Mouse (Mus musculus) frontal cortex, postnatal 25 days (tissue): ENCODE measurements around the gene Il17c.

Experiments used
- DNase-seq, 2 experiments: peaks; one replicate each; pipeline ENCODE4 v3.0.0; 2022; ENCODE audit warnings: low spot score in 2 of 2

Gene Il17c

DNA sequence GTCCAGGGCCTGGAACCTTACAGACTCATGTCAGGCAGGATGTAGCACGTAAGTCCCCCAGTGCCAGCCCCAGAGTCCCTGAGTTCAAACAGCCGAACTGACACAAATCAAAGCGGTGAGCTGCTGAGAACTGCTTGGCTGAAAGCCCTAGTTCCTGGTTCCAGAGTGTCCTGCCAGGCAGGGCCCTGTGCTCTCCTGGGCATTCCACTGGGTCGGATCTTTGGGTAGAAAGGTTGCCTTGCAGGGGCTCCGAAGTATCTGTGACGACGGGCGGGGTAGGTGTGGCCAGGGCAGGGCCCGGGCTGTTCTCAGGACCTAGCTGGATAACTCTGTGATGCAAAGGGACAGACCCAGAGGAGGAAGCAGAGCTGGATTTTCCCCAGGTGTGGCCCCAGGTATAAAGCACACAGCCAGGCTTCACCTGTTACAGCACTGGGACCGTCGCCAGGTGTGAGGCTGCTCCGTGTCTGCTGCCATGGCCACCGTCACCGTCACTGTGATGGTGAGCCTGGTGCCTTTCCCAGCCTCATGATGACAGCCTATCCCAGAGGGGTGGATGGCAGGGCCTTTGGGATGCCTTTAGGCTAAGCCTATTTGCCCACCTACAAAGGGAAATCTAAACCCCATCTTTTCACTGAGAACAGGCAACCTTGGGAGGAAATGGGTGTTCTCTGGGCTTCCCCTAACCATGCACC is at the start of gene Il17c:
TSS of gene Il17c (plus strand) at position 645 of the 695 bp plus-strand sequence.
- no peak for DNase-seq

DNA sequence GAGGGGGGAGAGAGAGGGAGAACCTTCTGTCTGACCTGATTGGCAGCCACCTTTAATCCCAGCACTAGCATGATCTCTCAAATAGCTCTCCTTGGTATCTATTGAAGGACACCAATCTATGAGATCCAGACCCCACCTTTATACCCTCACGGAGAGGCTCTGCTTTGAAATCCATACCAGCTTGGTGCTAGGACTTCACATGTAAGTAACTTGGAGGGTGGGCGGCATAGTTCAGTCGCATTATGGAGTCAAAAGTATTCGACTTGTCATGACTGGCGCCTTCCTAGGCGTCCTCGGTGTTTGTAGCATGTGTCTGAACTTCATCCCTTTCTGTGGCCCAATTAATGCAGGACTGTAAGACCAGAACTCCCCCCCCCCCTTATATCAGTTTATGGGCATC is 46.5 kb upstream of the Il17c start:
- DNase-seq, result no peak

DNA sequence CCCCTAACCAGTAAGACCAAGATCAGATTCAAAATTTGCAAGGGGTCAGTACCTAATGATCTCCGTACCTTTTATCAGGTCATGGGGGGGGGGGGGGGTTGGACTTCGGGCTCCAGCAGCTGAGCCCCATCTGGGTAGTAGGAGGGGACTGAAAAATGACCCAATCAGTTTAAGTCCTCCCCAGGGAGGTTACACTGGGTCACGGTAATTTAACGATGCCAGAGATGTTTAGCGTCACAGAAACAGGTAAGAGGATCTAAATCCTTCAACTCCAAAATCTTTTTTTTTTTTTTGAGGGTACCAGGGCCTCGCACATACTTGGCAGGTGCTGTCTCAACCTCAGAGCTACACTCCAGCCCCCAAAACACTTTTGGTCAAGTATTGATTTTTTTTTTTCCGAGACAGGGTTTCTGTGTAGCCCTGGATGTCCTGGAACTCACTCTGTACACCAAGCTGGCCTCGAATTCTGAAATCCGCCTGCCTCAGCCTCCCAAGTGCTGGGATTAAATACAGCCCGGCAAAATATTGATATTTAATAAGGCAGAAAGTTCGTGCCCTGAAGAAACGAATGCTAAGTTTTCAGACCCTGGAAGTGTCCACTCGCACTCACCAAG is 46.0 kb upstream of the Il17c start:
- DNase-seq, result no peak

DNA sequence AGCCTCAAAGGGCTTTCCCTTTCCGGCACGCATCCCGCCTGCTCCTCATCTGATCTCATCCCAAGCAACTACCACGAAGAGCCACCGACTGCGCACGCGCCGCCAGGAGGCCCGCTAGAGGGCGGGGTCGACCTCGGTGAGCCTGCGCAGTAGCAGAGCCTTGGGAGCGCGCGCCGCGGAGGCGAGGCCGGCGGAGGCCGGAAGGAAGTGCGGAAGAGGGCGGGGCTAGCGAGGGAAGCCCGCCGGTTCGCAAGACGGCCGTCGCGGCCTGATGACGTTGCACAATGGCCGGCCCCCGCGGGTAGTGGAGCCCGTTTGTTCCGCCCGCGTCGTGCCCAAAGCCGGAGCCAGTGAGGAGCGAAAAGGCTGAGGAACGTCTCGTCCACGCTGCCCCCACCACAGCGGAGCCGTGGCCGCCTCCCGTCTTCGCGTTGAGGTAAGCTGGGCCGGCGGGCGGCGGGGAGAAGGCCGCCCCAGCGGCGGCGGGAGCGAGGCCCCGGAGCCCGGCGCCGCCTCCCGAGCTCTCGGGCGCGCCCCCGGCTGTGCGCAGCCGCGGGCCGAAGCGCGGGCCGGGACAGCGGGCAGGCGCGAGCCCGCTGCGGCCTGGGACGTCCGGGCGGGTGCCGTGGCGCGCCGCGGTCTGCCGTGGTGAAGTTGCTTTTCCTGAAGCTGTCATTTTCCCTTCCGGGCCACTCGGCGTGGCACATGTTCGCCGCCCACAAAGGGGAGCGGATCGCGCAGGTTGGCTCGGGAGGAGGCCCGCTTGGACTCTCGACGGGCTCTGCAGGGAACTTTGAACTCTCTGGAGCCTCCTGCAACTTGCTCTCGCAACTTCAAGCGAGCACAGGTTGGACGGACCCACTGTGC is 45.2 kb upstream of the Il17c start, which contains the start of gene Zc3h18:
TSS of gene Zc3h18 (plus strand) at position 245 of the 867 bp plus-strand sequence.
- DNase-seq, result peak; percentile 96 to 99

DNA sequence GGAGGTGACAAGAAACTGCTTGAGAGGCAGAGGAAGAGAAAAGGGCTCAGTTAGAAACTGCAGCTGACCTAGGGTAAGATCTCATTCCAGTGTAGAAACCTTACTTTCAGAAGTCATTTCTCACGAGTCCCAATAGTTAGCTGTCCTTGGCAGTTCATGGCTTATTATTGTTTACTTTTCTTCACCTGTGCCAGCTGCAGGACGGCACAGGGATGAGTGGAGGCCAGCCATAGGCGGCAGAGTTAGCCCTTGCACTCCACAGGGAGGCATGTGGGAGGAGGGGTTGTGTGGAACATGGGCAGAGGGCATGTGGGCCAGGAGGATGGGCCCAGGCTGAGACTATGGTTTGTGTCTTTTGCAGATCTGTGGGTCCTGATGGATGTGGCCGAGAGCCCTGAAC is 38.8 kb upstream of the Il17c start:
- no peak for DNase-seq

DNA sequence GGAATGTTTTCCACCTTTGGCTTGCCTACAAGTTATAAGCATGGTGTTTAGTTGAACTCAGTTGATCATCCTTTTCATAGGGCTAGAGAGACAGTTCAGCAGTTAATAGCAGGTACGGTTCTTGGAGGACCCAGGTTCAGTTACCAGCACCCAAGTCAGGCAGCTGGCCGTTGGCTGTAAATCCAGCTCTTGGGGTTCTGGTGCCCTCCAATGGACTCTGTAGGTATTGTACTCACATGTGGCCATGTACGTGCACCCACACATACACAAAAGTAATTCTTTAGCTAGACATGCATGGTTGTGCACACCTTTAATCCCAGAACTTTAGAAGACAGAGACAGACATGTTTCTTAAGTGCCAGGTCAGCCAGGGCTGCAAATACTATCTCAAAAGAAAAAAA is 32.5 kb upstream of the Il17c start:
- no peak for DNase-seq

DNA sequence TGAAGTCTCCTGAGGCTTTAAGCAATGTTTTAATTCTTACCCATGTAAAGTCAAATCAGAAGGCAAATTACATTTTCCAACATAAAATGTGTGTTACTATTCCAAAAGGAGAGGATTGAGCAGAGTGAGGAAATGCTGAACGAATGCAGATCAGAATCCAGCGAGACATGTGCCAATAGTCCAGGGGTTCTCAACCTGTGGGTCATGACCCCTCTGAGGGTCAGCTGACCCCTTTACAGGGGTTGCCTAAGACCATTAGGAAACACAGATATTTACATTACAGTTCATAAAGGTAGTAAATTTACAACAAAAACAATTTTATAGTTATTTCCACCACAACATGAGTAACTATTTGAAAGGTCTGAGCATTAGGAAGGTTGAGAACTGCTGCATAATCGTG is 31.1 kb upstream of the Il17c start:
- DNase-seq, result no peak

DNA sequence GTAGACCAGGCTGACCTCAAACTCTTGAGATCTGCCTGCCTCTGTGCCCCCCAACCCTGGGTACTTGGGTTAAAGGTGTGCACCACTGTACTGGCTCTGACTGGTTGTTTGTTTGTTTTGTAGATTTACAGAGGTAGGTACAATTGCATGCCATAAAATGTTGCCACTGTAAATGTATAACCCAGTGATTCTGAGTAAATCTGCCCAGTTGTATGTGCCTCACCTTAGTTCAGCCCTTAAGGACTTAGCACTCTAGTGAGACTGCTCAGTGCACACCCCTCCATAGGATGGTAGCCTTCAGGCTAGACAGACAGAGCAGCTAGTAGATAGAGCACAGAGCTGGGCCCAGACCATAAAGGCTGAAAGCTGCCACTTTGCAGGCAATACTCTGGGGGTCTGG is 28.1 kb upstream of the Il17c start:
- DNase-seq, result no peak

DNA sequence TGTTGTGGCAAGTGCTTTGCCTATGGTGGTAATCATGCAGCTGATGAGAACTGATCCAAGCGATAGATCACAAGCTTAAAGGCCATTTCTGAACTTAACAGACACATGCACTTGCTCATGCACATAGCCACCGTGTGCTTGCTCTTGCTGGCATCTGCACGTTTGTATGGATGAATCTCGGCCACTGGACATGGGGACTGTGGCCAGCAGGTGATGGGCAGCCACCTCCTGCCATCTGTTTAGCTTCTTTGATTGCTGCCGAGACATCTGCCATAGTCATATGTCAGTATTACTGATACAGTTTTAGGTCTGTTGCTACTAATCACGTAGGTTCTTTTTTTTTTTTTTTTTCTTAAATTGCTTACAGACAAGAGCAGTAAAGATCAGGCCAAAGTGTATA is 26.5 kb upstream of the Il17c start:
- DNase-seq, result no peak

DNA sequence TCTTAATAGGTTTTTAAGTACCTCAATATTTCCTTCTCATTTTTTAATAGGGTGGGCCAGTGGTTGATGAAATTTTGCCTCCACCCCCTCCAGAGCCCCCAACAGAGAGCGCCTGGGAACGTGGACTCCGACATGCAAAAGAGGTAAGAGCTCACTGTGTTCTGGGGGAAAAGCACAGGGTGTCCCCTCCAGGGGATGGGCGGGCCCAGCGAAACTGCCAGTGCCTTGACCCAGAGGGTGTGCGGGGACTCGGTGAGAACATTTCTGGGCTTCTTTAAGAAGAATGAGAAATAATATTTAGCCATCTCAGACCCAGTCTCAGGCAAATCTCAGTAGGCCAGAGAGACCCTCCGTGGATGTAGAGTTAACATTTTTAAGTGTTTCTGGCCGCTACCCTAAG is 23.6 kb upstream of the Il17c start:
- no peak for DNase-seq

DNA sequence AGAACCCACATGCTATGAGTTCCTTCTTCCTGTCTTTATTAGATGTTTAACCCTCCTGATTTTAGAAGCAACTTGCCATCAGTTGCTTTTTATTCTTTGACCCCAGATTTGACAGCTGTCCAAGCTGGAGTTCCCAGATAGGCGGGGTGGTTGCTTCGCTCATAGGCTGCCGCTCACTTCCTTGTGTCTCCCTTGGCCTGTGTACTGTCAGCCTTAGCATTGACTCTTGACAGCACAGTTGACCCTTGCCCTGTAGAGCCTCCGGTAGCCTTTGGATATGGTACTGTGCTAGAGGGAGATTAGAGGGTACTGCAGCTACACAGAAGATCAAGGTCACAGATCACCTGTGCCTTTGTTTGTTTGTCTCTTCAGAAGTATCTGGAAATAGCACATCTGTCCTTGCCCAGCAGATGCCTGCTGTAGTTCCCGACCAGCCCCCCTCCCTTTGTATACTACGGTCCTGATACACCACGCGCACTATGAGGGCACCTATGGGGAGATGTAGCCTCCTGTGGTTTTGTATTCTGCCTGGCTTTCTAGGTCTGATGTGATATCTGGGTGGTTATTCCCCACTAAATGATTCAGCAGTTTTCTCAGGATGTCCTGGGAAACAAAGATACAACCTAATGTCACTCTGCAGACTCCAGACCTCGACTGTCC is 16.5 kb upstream of the Il17c start:
- no peak for DNase-seq

DNA sequence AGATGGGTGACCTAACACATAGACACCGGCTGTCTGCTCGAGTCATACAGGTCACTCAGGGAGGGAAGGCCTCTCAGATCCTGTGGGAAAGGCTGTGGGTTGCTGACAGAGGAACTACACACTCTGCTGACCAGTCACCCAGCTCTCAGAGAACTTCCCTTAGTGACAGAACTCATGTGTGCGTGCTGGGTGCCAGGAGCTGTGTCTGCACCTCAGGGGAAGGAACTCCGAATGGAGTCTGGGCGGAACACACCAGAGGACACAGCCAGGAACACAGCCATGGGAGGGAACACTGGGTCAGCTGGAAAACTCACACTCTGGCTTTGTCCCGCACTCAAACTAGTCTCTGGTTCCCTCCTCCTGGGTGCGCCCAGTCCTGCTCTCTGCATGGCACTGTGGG is 14.1 kb upstream of the Il17c start:
- no peak for DNase-seq

DNA sequence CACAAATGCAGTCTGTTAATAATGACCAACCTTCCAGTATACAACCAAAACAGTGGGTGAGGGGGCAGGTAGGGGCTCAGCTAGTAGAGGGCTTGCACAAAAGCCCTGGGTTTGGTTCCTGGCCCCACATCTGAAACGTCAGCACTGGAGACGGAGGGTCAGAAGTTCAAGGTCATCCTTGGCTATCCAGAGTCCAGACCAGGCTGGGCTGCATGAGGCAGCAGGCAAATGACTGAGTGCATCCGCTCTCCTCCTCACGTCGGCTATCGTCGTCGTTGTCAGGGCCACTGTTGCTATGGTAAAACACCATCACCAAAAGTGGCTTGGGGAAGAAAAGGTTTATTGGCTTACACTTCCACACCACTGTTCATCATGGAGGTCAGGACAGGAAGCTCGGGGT is 7.5 kb upstream of the Il17c start:
- no peak for DNase-seq

DNA sequence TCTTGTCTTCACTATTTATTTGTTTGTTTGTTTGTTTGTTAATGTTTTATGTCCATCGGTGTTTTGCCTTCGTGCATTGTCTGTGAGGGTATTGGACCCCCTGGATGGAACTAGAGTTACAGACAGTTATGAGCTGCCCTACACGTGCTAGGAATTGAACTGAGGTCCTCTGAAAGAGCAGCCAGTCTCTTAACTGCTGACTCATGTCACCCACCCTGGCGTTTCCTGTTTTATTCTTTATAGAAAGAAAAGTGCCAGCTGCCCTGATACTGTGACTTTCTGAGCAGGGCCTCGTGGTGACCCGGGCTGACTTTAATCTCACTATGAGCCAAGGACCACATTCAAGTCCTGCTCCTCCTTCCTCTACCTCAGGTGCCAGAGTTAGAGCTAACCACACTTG is 6.3 kb upstream of the Il17c start:
- no peak for DNase-seq

DNA sequence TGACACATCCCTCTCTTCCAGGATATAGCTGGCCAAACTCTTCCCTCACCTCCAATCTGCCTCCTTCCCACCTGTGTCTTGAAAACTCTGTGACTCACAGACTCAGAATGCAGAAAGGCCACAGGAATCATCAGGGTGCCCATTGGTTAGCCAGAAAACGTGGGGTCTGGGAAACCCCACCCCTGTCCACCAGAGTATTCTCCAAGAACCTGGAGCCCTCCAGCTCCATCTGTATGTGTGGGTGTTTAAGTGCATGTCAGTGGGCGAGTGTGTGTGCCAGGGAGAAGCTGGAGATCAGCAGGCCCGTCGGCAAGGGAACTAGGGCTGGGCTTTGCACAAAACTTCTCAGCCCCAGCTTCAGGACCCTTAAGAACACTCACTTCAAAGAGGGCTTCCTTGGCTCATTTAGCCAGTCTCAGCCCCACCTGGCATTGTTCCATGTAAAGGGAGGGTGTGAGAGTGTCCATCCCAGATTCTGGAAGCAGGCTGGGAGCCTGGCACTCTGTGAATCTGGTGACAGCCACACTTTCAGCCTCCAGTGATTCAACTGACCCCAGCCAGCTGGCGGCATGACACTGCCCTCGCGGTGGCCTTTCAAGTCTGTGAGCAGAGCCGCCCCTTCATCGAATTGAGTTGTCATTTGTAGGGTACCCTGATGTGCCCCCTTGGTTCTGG is 1.8 kb upstream of the Il17c start:
- no peak for DNase-seq

DNA sequence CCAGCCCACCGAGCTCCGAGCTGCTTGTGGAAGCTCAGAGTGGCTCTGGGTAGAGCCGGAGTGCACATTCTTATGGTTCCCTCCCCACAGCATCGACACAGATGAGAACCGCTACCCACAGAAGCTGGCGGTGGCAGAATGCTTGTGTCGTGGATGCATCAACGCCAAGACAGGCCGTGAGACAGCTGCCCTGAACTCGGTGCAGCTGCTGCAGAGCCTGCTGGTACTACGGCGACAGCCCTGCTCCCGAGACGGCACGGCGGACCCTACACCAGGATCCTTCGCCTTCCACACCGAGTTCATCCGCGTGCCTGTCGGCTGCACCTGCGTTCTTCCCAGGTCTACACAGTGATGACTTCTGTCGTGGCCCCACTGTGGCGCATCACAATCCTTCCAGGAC is 1.4 kb downstream of the Il17c start:
- no peak for DNase-seq

DNA sequence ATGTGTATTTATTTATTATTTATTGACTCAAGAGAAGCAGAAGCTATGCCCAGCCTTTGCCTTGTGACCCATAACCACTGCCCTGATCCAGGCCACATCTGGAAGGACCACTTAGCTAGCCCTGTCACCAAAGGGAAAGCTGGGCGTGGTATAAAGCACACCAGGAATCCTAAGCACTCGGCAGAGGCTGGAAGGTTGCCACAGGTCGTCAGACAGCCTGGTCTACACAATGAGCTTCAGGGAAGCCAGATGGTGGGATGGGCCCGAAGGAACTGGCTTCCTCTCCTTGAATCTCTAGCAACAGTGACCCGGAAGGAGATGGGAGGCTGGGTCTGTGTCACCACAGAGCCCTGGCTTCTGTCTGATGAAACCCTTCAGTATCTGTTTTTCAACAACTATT is 1.8 kb downstream of the Il17c start:
- no peak for DNase-seq

DNA sequence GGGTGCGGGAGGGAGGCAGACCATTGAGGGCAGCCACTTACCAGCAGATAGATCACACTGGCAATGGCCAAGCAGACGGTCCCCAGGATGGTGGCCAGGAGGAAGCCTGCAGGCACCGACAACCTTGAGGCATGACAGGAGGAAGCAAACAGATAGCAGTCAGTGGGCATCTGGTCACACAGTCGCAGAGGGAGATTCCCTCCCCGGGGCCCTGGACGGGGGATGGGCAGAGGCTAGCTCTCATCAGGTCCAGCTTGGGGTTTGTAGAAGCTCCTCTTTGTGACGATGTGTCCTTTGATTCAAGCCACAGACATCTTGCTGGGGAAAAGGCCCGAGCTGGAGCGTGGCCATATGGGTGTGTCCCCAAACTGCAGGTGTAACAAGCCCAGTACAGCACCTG is 4.3 kb downstream of the Il17c start:
- no peak for DNase-seq

DNA sequence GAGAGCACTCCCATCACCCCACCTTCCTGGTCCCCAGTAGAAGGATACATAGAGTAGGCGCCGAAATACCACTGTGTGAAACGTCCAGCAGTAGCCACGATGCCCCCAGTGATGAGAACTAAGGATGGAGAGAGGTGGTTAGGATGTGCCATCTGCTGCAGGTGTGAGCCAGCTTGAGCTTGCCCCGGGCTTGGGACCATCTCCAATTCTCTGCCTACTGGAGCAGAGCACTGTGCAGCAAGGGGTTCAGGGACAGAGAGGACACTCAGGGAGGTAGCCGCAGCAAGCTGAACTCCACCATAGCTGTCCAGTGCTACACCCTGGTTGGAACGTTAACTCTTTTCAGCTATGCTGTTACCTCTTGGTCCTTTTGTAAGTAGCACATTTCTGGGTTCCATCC is 5.8 kb downstream of the Il17c start:
- DNase-seq, result no peak

DNA sequence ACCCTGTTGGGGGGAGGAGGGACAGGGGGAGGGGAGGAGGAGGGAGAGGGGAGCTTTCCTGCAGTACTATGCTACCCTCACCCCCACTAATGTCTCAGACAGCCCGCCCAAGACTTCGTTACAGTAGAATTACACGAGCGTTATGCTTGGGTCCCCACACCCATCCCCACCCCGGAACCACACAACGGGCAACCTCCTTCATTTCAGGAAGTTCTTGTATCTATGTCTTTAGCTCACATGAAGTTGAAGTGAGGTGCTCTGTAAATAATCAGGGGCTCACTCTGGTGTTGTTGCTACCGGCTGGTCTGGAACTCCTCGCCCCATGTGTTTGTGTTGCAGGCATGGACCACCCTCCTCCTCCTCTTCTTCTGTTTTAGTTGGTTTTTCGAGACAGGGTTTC is 6.3 kb downstream of the Il17c start:
- no peak for DNase-seq

DNA sequence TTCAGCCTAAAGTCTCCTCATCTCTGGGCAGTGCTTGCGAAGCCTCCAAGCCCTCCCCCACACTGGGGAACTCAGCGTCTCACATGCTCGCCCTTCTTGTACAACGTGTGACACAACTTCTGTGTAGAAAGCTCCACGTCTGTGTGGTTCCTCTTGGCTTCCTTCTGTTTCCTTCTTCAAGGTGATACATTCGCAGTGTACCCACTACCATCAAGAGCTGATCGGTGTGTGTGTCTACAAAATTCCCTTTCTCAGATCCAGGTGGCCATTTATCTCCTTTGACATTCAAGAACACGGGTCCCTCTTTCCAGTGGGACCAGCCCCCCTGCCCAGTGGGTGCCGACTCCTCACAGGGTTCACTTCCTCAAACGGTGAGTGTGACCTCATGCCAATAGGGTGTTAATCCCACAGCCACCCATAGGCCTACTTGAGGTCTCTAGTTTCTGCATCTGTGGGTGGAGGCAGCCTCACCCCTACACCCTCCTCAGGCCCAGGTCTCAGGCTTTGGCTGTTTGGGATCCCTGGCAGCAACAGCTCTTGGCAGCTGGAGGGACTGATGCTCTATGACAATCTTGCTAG is 8.3 kb downstream of the Il17c start:
- DNase-seq, result no peak
